Mouse (Mus musculus) midbrain, embryonic 13.5 days (tissue): ENCODE measurements around the gene Gpr161. TPM values are rescaled to one million over a fixed set of nuclear protein-coding genes. Genes with fewer than 3 reads are reported as not detected.

ENCODE experiments used
- ATAC-seq: fragments of 200-750 bp; cut with Nextera tagmentation; 2 replicates; pipeline ENCODE4 v1.8.0; 2017; ENCODE audit warnings: mild to moderate bottlenecking, moderate TSS enrichment, moderate library complexity
- H3K27ac ChIP-seq: fragments of 300-500 bp; sonication (generic); 2 replicates; pipeline ENCODE4 v1.5.1; 2015; ENCODE audit warnings: inconsistent platforms, mild to moderate bottlenecking, moderate library complexity
- H3K27me3 ChIP-seq: fragments of 300-500 bp; sonication (generic); 2 replicates; pipeline ENCODE4 v1.6.1; 2015; ENCODE audit warnings: mild to moderate bottlenecking, inconsistent platforms
- H3K36me3 ChIP-seq: fragments of 300-500 bp; sonication (generic); 2 replicates; pipeline ENCODE4 v1.6.1; 2015; ENCODE audit warnings: mild to moderate bottlenecking, inconsistent platforms
- H3K4me1 ChIP-seq: fragments of 300-500 bp; sonication (generic); replicated peaks from 2 replicates; pipeline ENCODE4 v1.6.1; 2015; ENCODE audit warnings: inconsistent platforms
- H3K4me2 ChIP-seq: fragments of 300-500 bp; sonication (generic); replicated peaks from 2 replicates; pipeline ENCODE4 v1.6.1; 2015; ENCODE audit warnings: moderate library complexity, mild to moderate bottlenecking, inconsistent platforms
- H3K4me3 ChIP-seq: fragments of 300-500 bp; sonication (generic); replicated peaks from 2 replicates; pipeline ENCODE4 v1.5.1; 2015; ENCODE audit warnings: mild to moderate bottlenecking, inconsistent platforms
- H3K9ac ChIP-seq: fragments of 300-500 bp; sonication (generic); replicated peaks from 2 replicates; pipeline ENCODE4 v1.6.1; 2015; ENCODE audit warnings: mild to moderate bottlenecking, inconsistent platforms
- H3K9me3 ChIP-seq: fragments of 300-500 bp; sonication (generic); 2 replicates; pipeline ENCODE4 v1.6.1; 2016; ENCODE audit warnings: mild to moderate bottlenecking, inconsistent platforms
- WGBS: fragments of 180-500 bp; shearing (Covaris S2); methylation state at CpG from one replicate; pipeline ENCODE4 v1.1.7; 2015; 5-methylcytosine and 5-hydroxymethylcytosine counted together
- polyA plus RNA-seq: library from polyadenylated mRNA; unstranded; fragments of >200 nt; fragmentation: Nextera tagmentation; extraction: Ambion mirVana; gene quantifications from 2 replicates; pipeline ENCODE4 v1.2.1, GENCODE M21; 2015

Gene Gpr161
- polyA plus RNA-seq, result 3.9 and 4.4 TPM in 2 replicates

DNA sequence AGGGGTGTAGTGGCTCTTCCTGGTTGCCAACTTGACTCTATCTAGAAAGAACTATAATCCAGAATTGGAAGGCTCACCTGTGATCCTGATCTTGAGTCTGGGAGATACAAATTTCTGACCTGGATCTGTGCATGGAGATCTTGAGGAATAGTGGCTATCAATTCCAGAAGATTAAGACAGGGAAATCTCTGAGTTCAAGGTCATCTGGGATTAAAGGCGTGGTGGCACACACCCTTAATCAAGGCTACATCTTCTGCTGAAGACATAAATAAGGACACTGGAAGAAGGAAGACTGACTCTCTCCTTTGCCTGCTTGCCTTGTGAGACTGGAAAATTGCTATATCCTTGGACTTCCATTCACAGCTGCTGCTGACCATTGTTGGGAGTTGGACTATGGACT lies at the start of gene Gpr161:
Gene Gpr161, plus strand, starts transcription at position 301 of the 400 bp plus-strand sequence.
- no peak within 1 kb of the TSS for H3K9ac ChIP-seq
- no peaks in the 10 kb centered on the region for H3K4me1 ChIP-seq
- WGBS, result 93% methylated on average over 1 of the region's 1 CpGs
- no peak within 1 kb of the TSS for H3K4me3 ChIP-seq
- H3K9me3 ChIP-seq, result no peaks in the 10 kb centered on the region
- no peak within 1 kb of the TSS for H3K27ac ChIP-seq
- H3K4me2 ChIP-seq, result no peak within 1 kb of the TSS
- no peak for ATAC-seq
- peaks cover 35% of the 10 kb centered on the region for H3K36me3 ChIP-seq
- H3K27me3 ChIP-seq, result no peaks in the 10 kb centered on the region

DNA sequence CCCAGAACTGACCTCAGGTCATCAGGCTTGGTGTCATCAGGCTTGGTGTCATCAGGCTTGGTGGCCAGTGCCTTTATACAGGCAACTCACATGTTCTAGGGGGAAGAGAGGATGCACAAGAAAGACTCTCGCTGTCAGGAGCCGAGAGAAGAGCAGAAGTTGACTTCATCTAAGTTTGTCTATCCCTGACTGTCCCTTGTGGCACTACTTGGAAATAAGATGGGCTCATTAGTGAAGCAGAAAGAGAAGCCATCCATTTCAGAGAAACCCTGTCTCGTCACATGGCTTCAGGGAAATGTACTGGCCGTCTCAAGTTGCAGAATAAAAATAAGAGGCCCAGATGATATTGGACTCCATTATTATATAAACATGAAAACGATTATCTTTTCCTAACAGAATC lies 49.0 kb upstream of the Gpr161 start:
- Histone ChIP-seq H3K9me3 (no peaks in the 10 kb centered on the region), H3K9ac (no peak overlapping the region), H3K36me3 (no peaks in the 10 kb centered on the region), H3K27me3 (no peaks in the 10 kb centered on the region), H3K4me1 (no peaks in the 10 kb centered on the region), H3K27ac (no peak overlapping the region), H3K4me2 (no peak overlapping the region), H3K4me3 (no peak overlapping the region)
- WGBS, result 88% methylated on average over 5 of the region's 5 CpGs
- no peak for ATAC-seq

- no peak overlapping the region for H3K9ac ChIP-seq
- 88% methylated on average over 5 of the region's 5 CpGs for WGBS
- H3K4me3 ChIP-seq, result no peak overlapping the region
- H3K27ac ChIP-seq, result no peak overlapping the region
- no peak for ATAC-seq
- H3K4me1 ChIP-seq, result no peaks in the 10 kb centered on the region
- no peaks in the 10 kb centered on the region for H3K36me3 ChIP-seq
- H3K9me3 ChIP-seq, result no peaks in the 10 kb centered on the region
- no peaks in the 10 kb centered on the region for H3K27me3 ChIP-seq
- H3K4me2 ChIP-seq, result no peak overlapping the region
Observed at GRCm38 (mm10) chr1:165247085-165247484, 48.5 kb upstream of the Gpr161 start.

- 92% methylated on average over 3 of the region's 3 CpGs for WGBS
- H3K36me3 ChIP-seq, result no peaks in the 10 kb centered on the region
- no peak for ATAC-seq
Observed at GRCm38 (mm10) chr1:165247788-165248187, 47.8 kb upstream of the Gpr161 start.

GRCm38 (mm10) chr1:165248842-165249241 lies 46.7 kb upstream of the Gpr161 start:
- Histone ChIP-seq H3K4me2 (no peak overlapping the region), H3K36me3 (no peaks in the 10 kb centered on the region), H3K27me3 (no peaks in the 10 kb centered on the region), H3K9ac (no peak overlapping the region), H3K4me1 (no peaks in the 10 kb centered on the region), H3K4me3 (no peak overlapping the region), H3K9me3 (no peaks in the 10 kb centered on the region), H3K27ac (no peak overlapping the region)
- 60% methylated on average over 4 of the region's 4 CpGs for WGBS
- ATAC-seq, result no peak

More at GRCm38 (mm10) chr1:165247788-165248187, 47.8 kb upstream of the Gpr161 start:
- Histone ChIP-seq H3K4me2 (no peak overlapping the region), H3K27me3 (no peaks in the 10 kb centered on the region), H3K4me1 (no peaks in the 10 kb centered on the region), H3K9ac (no peak overlapping the region), H3K9me3 (no peaks in the 10 kb centered on the region), H3K27ac (no peak overlapping the region), H3K4me3 (no peak overlapping the region)

- 88% methylated on average over 2 of the region's 2 CpGs for WGBS
- H3K9ac ChIP-seq, result no peak overlapping the region
- H3K4me2 ChIP-seq, result no peak overlapping the region
- ATAC-seq, result no peak
- no peak overlapping the region for H3K4me3 ChIP-seq
- H3K4me1 ChIP-seq, result no peaks in the 10 kb centered on the region
- no peaks in the 10 kb centered on the region for H3K9me3 ChIP-seq
- no peaks in the 10 kb centered on the region for H3K36me3 ChIP-seq
- H3K27me3 ChIP-seq, result no peaks in the 10 kb centered on the region
- H3K27ac ChIP-seq, result no peak overlapping the region
Observed at GRCm38 (mm10) chr1:165250546-165250945, 45.0 kb upstream of the Gpr161 start.

GRCm38 (mm10) chr1:165252027-165252671 lies 43.4 kb upstream of the Gpr161 start:
- Histone ChIP-seq H3K4me3 (no peak overlapping the region), H3K27ac (no peak overlapping the region), H3K9ac (no peak overlapping the region), H3K36me3 (no peaks in the 10 kb centered on the region), H3K27me3 (no peaks in the 10 kb centered on the region), H3K4me2 (no peak overlapping the region), H3K9me3 (no peaks in the 10 kb centered on the region), H3K4me1 (no peaks in the 10 kb centered on the region)
- WGBS, result 47% methylated on average over 11 of the region's 11 CpGs
- no peak for ATAC-seq

DNA sequence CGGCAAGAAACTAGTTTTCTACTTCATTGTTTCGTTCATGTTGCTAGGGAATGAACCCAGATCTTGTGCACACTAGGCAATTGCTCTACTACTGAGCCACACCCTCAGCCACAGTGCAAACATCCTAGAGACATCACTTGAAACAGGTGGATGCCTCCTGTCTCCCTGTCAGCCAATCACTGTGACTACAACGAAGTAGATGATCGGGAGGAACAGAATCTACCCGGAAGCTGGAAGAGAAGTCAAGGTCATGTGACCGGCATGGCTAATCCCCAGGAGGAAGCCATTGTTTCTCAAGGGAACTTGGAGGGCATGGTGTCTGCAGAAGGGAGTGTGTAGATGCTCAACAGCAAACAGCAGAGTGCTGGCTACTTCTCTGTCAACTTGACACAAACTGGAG lies 20.6 kb upstream of the Gpr161 start:
- WGBS, result 86% methylated on average over 6 of the region's 6 CpGs
- no peak overlapping the region for H3K4me3 ChIP-seq

GRCm38 (mm10) chr1:165280741-165281140 lies 14.8 kb upstream of the Gpr161 start:
- H3K27ac ChIP-seq, result peak overlapping the region; percentile 93
- H3K9me3 ChIP-seq, result no peaks in the 10 kb centered on the region
- peak overlapping the region; percentile 97 for H3K9ac ChIP-seq
- no peaks in the 10 kb centered on the region for H3K36me3 ChIP-seq
- no peaks in the 10 kb centered on the region for H3K27me3 ChIP-seq
- WGBS, result 35% methylated on average over 10 of the region's 10 CpGs
- no peak for ATAC-seq
- peaks cover 38% of the 10 kb centered on the region for H3K4me1 ChIP-seq
- H3K4me3 ChIP-seq, result peak overlapping the region; percentile 74
- H3K4me2 ChIP-seq, result peak overlapping the region; percentile 84

More for the DNA sequence above, 20.6 kb upstream of the Gpr161 start:
- Histone ChIP-seq H3K27ac (no peak overlapping the region), H3K9me3 (no peaks in the 10 kb centered on the region), H3K9ac (no peak overlapping the region), H3K36me3 (no peaks in the 10 kb centered on the region), H3K4me1 (peaks cover under 1% of the 10 kb centered on the region; the same call in 1 of the 2 replicates), H3K4me2 (no peak overlapping the region), H3K27me3 (no peaks in the 10 kb centered on the region)
- no peak for ATAC-seq

DNA sequence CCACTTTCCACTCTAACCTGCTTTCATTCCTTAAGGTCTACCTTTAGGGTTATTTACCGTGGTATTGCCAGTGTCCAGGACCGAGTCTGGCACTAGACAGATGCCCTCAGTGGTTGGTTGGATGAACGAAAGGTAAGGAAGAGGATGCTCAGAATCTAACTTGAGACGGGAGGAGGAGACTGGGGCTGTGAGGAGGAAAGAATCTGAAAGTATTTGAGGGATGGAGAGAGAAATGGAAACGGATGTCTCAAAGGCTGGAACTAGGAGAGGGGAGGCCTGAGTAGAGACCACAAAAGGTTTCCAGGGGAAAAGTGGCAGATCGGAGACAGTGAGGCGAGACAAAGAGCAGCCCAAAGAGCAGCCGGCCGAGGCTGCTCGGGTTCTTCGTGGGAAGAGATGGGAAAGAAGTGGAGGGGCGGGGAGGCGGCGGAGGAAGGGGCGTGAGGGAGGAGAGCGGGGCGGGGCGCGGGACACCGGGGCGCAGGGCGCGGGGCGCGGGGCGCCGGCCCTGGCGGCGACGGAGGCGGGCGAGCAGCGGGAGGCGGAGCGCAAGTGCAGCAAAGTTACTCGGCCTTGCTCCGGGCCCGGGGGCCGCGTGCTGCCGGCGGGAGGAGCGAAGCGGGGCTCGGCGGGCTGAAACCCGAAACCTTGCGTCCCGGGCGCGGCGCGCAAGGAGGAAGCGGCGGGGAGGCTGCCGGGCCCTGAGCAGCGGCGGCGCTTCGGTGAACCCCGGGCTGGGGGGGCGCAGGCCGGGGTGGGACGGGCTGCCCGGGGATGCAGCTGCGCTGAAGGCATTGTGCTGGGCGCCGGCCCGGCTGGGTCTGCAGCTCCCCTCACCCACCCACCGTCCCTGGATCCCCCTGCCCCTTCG lies 14.0 kb upstream of the Gpr161 start:
- H3K27ac ChIP-seq, result peak overlapping the region; percentile 93
- peak overlapping the region; percentile 97 for H3K9ac ChIP-seq
- H3K4me1 ChIP-seq, result peaks cover 38% of the 10 kb centered on the region
- no peaks in the 10 kb centered on the region for H3K27me3 ChIP-seq
- H3K4me3 ChIP-seq, result peak overlapping the region; percentile 74
- H3K9me3 ChIP-seq, result no peaks in the 10 kb centered on the region
- ATAC-seq, result peak; percentile 89
- no peaks in the 10 kb centered on the region for H3K36me3 ChIP-seq
- peak overlapping the region; percentile 84 for H3K4me2 ChIP-seq
- under 1% methylated on average over 71 of the region's 71 CpGs for WGBS

DNA sequence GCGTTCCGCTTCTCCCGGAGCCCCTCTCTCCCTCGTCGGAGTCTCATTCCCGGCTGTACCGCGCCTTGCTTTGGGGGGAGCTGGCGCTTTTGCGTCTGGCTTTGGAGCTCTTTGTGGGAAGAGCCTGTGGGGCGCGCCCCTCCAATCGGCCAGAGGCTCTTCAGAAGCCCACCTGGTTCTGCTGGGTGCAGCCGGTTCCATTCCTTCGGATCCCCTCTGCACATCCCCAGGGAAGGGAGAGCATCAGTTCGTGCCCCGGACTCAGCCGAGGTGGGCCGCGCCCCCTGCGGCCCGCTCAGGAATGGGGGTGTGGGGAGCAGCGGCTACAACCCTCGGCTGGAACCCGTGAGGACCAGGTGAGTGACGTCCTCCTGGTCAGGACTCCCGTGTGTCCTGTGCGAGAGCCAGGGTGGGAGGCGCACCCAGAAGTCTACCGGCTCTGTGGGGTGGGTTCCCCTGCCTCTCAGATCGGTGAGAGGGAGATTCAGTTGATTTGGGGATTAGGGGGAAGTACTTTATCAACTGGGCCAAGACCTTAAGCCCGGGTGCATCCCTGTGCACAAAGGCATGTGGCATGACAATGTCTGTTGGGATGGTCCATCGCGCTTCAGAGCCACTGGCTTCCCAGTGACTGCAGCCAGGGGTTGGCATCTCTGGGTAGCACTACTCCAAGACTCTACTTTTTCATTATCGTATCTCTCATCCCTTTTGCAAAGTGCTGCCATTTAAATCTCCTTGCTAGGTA lies 13.2 kb upstream of the Gpr161 start:
- no peaks in the 10 kb centered on the region for H3K27me3 ChIP-seq
- H3K9ac ChIP-seq, result peak overlapping the region; percentile 97
- H3K36me3 ChIP-seq, result no peaks in the 10 kb centered on the region
- H3K4me2 ChIP-seq, result peak overlapping the region; percentile 84
- under 1% methylated on average over 35 of the region's 35 CpGs for WGBS
- H3K4me1 ChIP-seq, result peaks cover 38% of the 10 kb centered on the region
- H3K27ac ChIP-seq, result peak overlapping the region; percentile 93
- peak; percentile 70 for ATAC-seq
- H3K9me3 ChIP-seq, result no peaks in the 10 kb centered on the region
- H3K4me3 ChIP-seq, result peak overlapping the region; percentile 74

DNA sequence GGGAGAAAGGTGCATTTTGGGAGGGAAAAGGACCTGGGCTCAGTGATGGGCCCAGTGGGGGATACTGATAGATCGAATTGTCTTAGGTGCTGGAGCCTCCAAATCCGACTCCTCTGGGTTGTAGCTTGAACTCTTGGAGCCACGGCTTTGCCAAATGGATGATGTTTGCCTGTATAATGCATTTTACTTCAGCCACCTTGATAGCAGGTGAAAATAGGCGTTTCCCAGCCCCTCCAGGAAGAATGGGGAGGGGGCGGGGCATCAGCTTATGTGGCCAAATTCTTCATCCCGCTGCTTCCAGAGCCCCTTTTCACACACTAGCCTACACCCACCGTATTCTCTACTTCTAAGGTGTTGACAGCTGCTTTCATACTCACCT lies 12.6 kb upstream of the Gpr161 start:
- H3K4me3 ChIP-seq, result peak overlapping the region; percentile 74
- peak overlapping the region; percentile 97 for H3K9ac ChIP-seq
- H3K27ac ChIP-seq, result peak overlapping the region; percentile 93; the same call in 1 of the 2 replicates
- no peaks in the 10 kb centered on the region for H3K9me3 ChIP-seq
- no peaks in the 10 kb centered on the region for H3K27me3 ChIP-seq
- H3K4me2 ChIP-seq, result peak overlapping the region; percentile 84
- peaks cover 38% of the 10 kb centered on the region for H3K4me1 ChIP-seq
- H3K36me3 ChIP-seq, result no peaks in the 10 kb centered on the region
- no peak for ATAC-seq
- WGBS, result 11% methylated on average over 7 of the region's 7 CpGs
